Mouse (Mus musculus): ENCODE measurements around the gene Tigit.

The Tigit gene

GRCm38 (mm10) chr16:43663978-43664579 is at the start of gene Tigit:
Tigit (minus strand) TSS chr16:43664146.
- peak; percentile 77 for DNase-seq (ENCODE audit: low read depth)

GRCm38 (mm10) chr16:43711361-43711760 is 47.4 kb upstream of the Tigit start:
- no peak for DNase-seq (ENCODE audit: low read depth)

- DNase-seq (ENCODE audit: low read depth), result no peak
Observed at GRCm38 (mm10) chr16:43710651-43711050, 46.7 kb upstream of the Tigit start.

GRCm38 (mm10) chr16:43710134-43710475 is 46.2 kb upstream of the Tigit start:
- DNase-seq (ENCODE audit: low read depth), result no peak

GRCm38 (mm10) chr16:43709432-43710133 is 45.6 kb upstream of the Tigit start:
- peak; percentile 86 for DNase-seq (ENCODE audit: low read depth)

- DNase-seq (ENCODE audit: low read depth), result peak; percentile 76
Observed at GRCm38 (mm10) chr16:43709062-43709413, 45.1 kb upstream of the Tigit start.

- DNase-seq (ENCODE audit: low read depth), result peak; percentile 64
Observed at GRCm38 (mm10) chr16:43708335-43709061, 44.6 kb upstream of the Tigit start.

- DNase-seq (ENCODE audit: low read depth), result no peak
Observed at GRCm38 (mm10) chr16:43701765-43702504, 38.0 kb upstream of the Tigit start.

GRCm38 (mm10) chr16:43700575-43700974 is 36.6 kb upstream of the Tigit start:
- no peak for DNase-seq (ENCODE audit: low read depth)

GRCm38 (mm10) chr16:43698735-43699649 is 35.0 kb upstream of the Tigit start:
- peak; percentile 90 for DNase-seq (ENCODE audit: low read depth)

- DNase-seq (ENCODE audit: low read depth), result no peak
Observed at GRCm38 (mm10) chr16:43697772-43698171, 33.8 kb upstream of the Tigit start.

- peak; percentile 39 for DNase-seq (ENCODE audit: low read depth)
Observed at GRCm38 (mm10) chr16:43695852-43696251, 31.9 kb upstream of the Tigit start.

- DNase-seq (ENCODE audit: low read depth), result peak; percentile 34
Observed at GRCm38 (mm10) chr16:43694104-43694503, 30.2 kb upstream of the Tigit start.

GRCm38 (mm10) chr16:43692611-43693010 is 28.7 kb upstream of the Tigit start:
- DNase-seq (ENCODE audit: low read depth), result no peak

GRCm38 (mm10) chr16:43691741-43692140 is 27.8 kb upstream of the Tigit start:
- DNase-seq (ENCODE audit: low read depth), result no peak

- DNase-seq (ENCODE audit: low read depth), result no peak
Observed at GRCm38 (mm10) chr16:43690912-43691311, 27.0 kb upstream of the Tigit start.

GRCm38 (mm10) chr16:43690211-43690690 is 26.3 kb upstream of the Tigit start:
- peak; percentile 70 for DNase-seq (ENCODE audit: low read depth)

GRCm38 (mm10) chr16:43687968-43688367 is 24.0 kb upstream of the Tigit start:
- no peak for DNase-seq (ENCODE audit: low read depth)

GRCm38 (mm10) chr16:43674400-43674799 is 10.5 kb upstream of the Tigit start:
- no peak for DNase-seq (ENCODE audit: low read depth)

- no peak for DNase-seq (ENCODE audit: low read depth)
Observed at GRCm38 (mm10) chr16:43672697-43673096, 8.8 kb upstream of the Tigit start.

- DNase-seq (ENCODE audit: low read depth), result no peak
Observed at GRCm38 (mm10) chr16:43671972-43672371, 8.0 kb upstream of the Tigit start.

Measured in naive thymus-derived CD4-positive, alpha-beta T cell, adult 2 months (primary cell).